Mouse (Mus musculus) heart, postnatal 10 days (tissue): ENCODE results near the gene Rasl11a. TPM values are rescaled to one million over a fixed set of nuclear protein-coding genes. Genes with fewer than 3 reads are reported as not detected.
A peak's percentile ranks its signal among the peaks of the same experiment; 100 is the strongest.

Experiments
- DNase-seq, 2 experiments: peaks; one replicate each; pipeline ENCODE4 v3.0.0; 2021
- intact Hi-C: fragments of 180-260 bp; cut with DNase I; formaldehyde crosslinking; loops from one replicate; pipeline ENCODE4 v1.15.1; 2025
- total RNA-seq, 2 experiments: library from RNA; stranded (reverse); gene quantifications; 2 replicates each; pipeline ENCODE4 v1.2.3; 2021

Gene Rasl11a
- 1 to 10 TPM; 5.9 to 7.5 TPM for total RNA-seq

GRCm38 (mm10) chr5:146844945-146845365, at the start of gene Rasl11a:
Gene Rasl11a, plus strand, starts transcription at chr5:146845071.
- peak; percentile 88 to 90 for DNase-seq
- intact Hi-C loops = loop anchor here (2.0 to 5.0 kb wide), 2 partner anchors 60 to 138 kb away; no protein-coding TSS in a partner anchor

- intact Hi-C loops = loop anchor here (2.0 to 10.0 kb wide), 2 partner anchors 37 to 239 kb away; partner anchors contain the start of gene Rpl21
- DNase-seq = no peak
Observed at GRCm38 (mm10) chr5:146795728-146796127, 49.1 kb upstream of the Rasl11a start.

GRCm38 (mm10) chr5:146798031-146798430, 46.8 kb upstream of the Rasl11a start:
- no peak for DNase-seq
- intact Hi-C loops = loop anchor here (10.0 kb wide), 1 partner anchor 237 kb away; no protein-coding TSS in a partner anchor

GRCm38 (mm10) chr5:146806004-146806430, 38.9 kb upstream of the Rasl11a start:
- intact Hi-C loops = no loop called here
- no peak for DNase-seq

- intact Hi-C loops = no loop called here
- no peak for DNase-seq
Observed at GRCm38 (mm10) chr5:146809951-146810350, 34.9 kb upstream of the Rasl11a start.

GRCm38 (mm10) chr5:146812866-146813265, 32.0 kb upstream of the Rasl11a start:
- intact Hi-C loops = no loop called here
- DNase-seq = no peak

- intact Hi-C loops = no loop called here
- no peak for DNase-seq
Observed at GRCm38 (mm10) chr5:146813421-146813820, 31.4 kb upstream of the Rasl11a start.

GRCm38 (mm10) chr5:146815394-146815793, 29.5 kb upstream of the Rasl11a start:
- intact Hi-C loops = no loop called here
- DNase-seq = no peak

- intact Hi-C loops = no loop called here
- DNase-seq = no peak
Observed at GRCm38 (mm10) chr5:146817583-146817982, 27.3 kb upstream of the Rasl11a start.

GRCm38 (mm10) chr5:146818906-146819623, 25.8 kb upstream of the Rasl11a start:
- DNase-seq = no peak
- intact Hi-C loops = no loop called here

- no peak for DNase-seq
- intact Hi-C loops = no loop called here
Observed at GRCm38 (mm10) chr5:146823005-146823404, 21.9 kb upstream of the Rasl11a start.

GRCm38 (mm10) chr5:146829528-146829927, 15.3 kb upstream of the Rasl11a start:
- intact Hi-C loops = no loop called here
- no peak for DNase-seq

GRCm38 (mm10) chr5:146832435-146832768, 12.5 kb upstream of the Rasl11a start:
- intact Hi-C loops = loop anchor here (2.0 to 10.0 kb wide), 3 partner anchors 38 to 242 kb away; partner anchors contain the start of genes Lnx2, Polr1d and Usp12

GRCm38 (mm10) chr5:146832769-146833448, 12.0 kb upstream of the Rasl11a start, which contains the start of gene Rpl21:
Gene Rpl21, plus strand, starts transcription at chr5:146832890.
- intact Hi-C loops = loop anchor here (2.0 to 10.0 kb wide), 3 partner anchors 38 to 242 kb away; partner anchors contain the start of genes Lnx2, Polr1d and Usp12
- peak; percentile 96 to 97 for DNase-seq

More at GRCm38 (mm10) chr5:146832435-146832768, 12.5 kb upstream of the Rasl11a start:
- no peak for DNase-seq

- no peak for DNase-seq
- intact Hi-C loops = loop anchor here (2.0 to 10.0 kb wide), 3 partner anchors 39 to 241 kb away; partner anchors contain the start of genes Lnx2, Polr1d and Usp12
Observed at GRCm38 (mm10) chr5:146833673-146834201, 11.1 kb upstream of the Rasl11a start.

- intact Hi-C loops = loop anchor here (5.0 to 10.0 kb wide), 2 partner anchors 83 to 240 kb away; partner anchors contain the start of genes Lnx2 and Polr1d
- no peak for DNase-seq
Observed at GRCm38 (mm10) chr5:146834959-146835358, 9.9 kb upstream of the Rasl11a start.

GRCm38 (mm10) chr5:146837967-146838720, 6.7 kb upstream of the Rasl11a start:
- no peak for DNase-seq
- intact Hi-C loops = loop anchor here (10.0 kb wide), 1 partner anchor 237 kb away; the partner anchor contains the start of genes Lnx2 and Polr1d

GRCm38 (mm10) chr5:146838836-146839648, 5.8 kb upstream of the Rasl11a start:
- no peak for DNase-seq
- intact Hi-C loops = loop anchor here (10.0 kb wide), 1 partner anchor 236 kb away; the partner anchor contains the start of genes Lnx2 and Polr1d

GRCm38 (mm10) chr5:146839760-146840159, 5.1 kb upstream of the Rasl11a start:
- no peak for DNase-seq
- intact Hi-C loops = loop anchor here (5.0 to 10.0 kb wide), 2 partner anchors 132 to 235 kb away; partner anchors contain the start of genes Lnx2 and Polr1d
